Mouse (Mus musculus) right cerebral cortex, postnatal 14 days (tissue): ENCODE data around the gene Tmem135.
A peak's percentile ranks its signal among the peaks of the same experiment; 100 is the strongest.
"Not testable (repeated sequence)": the region's sequence is repeated elsewhere in the genome, so short reads cannot be mapped to it uniquely, and the experiment has no call there.

ENCODE experiments used
- DNase-seq: peaks from one replicate; pipeline ENCODE4 v3.0.0; 2022

The Tmem135 gene

GRCm38 (mm10) chr7:89380935-89381705 is 22.9 kb downstream of the Tmem135 start:
- DNase-seq, result no peak

DNA sequence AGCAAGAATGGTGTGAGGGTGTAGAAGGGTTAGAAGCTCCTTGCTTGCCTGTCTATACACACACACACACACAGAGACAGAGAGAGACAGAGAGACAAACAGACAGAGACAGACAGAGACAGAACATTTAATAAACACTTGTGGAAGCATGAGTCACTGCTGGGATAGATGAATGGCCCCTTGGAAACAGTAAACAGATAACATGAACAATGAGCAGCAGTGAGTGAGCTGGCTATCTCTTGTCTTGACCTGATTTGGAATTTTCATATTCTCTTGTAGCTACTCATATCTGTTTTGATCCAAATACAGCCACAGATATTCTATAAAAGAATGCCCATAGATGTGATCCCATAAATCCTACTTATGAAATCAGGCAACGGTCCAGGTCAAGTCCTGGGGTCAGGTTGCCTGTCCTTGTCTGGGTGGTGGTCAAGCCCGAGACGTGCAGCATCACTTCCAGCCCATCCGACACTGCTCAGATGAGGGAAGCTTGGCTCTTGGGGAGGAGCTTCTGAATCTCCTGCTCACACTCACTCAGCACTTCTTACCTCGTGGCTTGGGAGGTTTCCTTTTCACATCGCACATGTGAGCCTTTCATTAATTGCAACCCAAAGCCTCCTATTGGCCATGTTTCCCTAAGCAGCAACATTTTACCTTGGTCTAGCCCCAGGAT is 32.3 kb downstream of the Tmem135 start:
- DNase-seq, result no peak

GRCm38 (mm10) chr7:89370917-89371316 is 33.1 kb downstream of the Tmem135 start:
- no peak for DNase-seq

DNA sequence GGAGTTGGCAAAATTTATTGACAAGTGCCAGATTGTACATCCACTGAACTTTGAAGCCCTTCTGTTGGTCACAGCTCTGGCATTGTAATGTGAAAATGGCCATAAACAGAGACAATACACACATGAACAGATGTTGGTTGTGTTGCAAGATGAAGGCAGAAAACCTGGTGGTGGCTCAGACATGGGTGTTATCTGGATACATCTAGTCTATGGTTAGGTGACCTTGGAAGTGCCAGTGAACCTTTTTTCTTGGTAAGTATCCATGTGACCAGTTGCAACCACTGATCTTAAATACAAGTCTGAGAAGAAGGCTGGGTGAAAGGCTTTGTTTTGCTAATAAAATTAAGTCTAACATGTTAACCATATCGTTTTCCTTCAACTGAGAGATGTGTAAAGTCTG is 33.9 kb downstream of the Tmem135 start:
- DNase-seq, result no peak

DNA sequence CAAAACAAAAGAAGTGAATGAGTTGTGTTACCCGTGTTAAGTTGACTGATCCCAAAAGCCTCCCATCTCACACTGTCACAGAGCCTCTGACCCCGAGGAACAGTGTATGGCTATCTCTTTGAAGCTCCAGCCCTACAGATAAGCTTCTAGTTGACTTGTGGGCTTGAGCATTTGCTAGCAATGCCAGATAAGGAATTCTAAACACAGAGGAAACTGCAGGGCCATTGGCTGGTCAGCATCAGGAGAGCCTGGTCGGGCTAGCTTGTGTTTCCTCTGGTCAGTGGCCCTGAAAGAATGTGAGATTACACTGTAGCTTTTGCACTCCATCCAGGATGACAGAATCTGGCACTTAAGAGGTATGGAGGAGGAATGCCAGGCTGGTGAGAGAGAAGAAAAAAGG is 36.4 kb downstream of the Tmem135 start:
- no peak for DNase-seq

GRCm38 (mm10) chr7:89365135-89365880 is 38.7 kb downstream of the Tmem135 start:
- DNase-seq, result no peak

DNA sequence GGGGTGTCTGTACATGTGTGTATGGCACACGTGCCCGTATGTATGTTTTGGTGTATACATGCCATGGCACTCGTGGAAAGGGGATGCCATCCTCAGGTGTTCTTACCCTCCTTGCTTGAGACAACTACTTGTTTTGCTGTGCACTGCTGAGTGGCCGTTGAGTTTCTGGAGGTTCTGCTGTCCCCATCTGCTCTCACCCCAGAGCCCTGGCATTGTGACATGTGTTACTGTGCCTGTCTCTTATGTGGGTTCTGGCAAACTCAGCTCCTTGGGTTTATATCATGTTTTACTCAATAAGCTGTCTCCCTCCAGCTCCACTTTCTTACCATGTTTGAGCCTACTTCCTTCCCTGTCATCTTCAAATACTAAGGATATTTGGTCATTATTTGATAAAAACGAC is 40.0 kb downstream of the Tmem135 start:
- DNase-seq, result no peak

DNA sequence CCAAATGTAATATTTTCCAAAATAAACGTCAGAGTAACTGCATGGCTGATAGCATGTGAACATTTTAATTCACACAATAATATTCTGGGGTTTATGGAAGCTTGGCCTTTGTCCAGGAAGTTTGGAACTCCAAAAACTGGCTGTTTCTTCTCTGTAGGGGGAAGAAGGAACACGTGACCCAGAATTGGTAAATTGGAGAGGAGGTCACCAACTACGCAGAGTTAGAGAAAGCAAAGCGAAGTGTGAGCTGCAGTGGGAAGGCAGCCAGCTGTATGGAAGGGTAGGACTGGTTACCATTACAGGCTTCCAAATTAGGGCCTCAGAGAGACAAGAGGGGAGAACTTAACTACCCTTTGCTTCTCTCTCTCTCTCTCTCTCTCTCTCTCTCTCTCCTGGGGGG is 47.7 kb downstream of the Tmem135 start:
- DNase-seq, result no peak

DNA sequence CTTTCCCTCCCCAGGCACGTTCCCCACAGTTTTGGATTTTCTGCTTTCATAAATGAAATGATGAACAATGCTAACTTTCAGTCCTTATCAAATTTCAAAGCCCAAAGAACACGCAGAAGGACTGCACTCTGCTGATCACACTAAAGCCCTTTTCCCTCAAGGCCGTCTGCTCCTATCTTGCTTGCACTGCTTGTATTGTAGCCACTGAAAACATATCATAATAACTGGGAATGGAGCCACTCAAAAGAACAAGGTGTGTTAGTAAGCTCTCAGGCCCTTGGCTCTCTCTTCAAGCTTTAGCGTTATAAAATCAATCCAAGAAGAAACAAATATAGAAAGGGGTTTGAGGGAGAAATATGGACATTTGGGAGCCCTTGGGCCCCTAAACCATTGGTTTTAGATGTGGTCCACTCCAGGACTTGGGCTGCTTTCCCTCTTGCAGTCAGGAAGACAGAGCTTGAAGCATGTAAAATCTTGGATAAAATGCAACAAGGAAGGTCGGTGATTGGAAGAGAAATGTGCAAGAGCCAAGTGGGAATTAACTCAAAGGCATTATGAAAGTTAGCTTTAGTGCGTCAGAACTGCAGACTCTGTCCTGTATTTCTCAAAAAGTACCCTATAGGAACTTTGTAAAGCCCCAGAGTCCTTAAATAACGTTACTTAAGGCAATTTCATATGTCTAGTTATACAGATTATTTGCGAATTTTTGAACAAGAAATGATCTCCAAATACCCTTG is 48.3 kb downstream of the Tmem135 start:
- no peak for DNase-seq

DNA sequence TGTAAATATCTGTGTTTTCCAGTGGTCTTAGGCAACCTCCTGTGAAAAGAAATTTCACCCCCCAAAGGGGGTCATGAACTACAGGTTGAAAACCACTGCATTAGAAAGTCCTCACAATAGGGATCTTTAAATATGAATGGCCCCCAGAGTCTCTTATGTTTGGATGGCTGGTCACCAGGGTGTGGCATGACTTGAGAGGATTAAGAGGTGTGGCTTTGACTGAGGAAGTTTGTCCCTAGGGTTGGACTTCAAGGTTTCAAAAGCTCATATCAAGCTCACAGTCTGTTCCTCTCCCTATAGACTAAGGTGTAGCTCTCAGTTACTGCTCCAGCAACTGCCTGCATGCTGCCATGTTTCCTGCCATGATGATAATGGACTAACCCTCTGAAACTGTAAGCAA is 62.0 kb downstream of the Tmem135 start:
- no peak for DNase-seq

DNA sequence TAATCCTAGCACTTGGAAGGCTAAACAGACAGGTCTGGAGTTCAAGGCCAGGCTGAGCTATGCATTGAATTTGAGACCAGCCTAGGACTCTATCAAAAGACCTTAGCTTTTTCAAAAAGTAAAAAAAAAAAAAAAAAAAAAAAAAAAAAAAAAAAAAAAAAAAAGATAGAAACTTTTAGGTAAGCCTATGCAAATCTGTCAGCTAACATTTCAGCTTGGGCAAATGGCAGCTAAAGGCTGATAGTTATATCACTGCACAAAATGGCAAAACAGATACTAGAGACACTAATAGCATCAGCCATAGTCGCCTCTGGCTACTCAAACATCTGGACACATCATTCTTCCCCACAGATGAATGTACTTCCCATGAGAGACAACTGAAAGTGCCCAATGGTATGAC is 64.2 kb downstream of the Tmem135 start:
- no peak for DNase-seq

- DNase-seq, result no peak
These were observed 64.9 kb downstream of the Tmem135 start for GRCm38 (mm10) chr7:89339142-89339435.

DNA sequence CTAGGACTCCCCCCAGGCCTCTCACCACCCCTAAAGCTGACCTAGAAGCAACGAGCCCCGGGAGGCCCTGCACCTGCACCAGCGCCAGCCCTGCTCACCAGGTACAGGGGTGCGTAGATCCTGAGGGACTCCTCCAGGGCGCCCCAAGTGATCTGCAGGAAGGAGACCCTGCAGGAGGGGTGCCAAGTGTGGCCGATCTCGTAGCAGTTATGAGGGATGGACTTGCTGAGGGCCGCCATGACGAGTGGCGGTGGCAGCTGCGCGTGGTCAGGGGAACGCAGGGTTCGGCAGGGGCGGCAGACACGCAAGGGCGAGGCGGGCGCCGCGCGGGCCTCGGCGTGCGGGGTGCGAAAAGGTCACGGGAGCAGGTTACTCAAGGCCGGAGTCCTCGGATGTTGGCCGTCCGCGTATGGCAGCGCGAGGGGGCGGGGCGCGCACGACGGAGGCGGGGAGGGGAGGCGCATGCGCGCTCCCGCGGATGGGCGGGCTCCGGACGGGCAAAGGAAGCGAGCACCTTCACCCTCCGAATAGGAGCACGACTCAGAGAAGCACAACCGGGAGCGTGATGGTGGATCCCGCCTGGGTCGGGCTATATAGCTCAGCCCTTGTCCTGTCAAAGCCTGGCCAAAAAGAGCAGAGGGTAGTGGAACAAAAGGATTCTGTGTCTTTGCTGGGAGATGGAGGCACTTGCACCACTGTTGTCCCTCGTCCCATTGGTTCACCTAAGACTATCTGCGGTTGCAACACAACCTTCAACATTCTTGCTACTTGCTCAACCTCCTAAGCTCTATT is 65.5 kb downstream of the Tmem135 start:
- peak; percentile 89 for DNase-seq

DNA sequence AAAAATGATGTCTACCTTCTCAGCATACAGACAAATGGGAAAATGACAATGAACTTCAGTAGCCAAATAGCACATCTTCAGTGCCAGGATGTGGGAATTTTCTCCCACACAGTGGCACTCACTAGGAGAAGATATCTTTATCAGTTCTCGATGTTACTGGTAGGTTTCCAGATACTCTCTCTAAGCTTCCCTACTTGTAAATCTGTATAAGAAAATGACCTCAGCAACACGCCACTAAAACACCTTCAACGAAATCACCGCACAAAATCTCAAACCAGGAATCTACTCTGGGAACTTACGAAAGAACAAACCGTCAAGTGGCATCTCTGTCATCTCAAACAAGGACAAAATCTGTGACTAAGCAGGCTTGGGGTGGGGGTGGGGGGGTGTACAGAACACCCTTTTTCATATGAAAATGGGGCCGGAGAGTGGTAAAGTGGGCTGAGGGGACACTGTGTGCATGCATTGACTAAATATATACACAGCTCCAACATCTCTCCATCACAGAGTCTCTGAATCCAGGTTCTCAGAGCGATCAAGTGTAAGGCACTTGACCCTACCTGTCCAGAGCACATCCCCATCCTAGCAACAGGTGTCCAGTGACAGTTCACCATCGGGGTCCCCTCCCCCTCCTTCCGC is 66.2 kb downstream of the Tmem135 start:
- DNase-seq, result no peak

DNA sequence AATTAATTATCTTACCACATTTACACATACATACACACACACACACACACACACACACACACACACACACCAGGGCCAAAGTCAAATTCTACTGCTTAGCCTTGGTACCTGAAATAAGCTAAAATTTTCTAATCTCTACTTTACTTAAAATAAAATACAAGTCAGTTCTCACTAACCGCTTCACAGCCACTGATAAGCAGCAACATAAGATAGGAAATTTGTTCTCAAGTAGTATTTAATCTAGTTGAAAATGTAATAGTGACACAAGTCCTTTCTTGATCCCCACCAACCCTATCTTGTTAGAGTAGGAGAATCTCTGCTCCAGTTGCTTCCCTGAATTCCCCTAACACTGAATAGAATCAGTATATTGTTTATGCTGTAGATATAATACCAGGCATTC is 67.6 kb downstream of the Tmem135 start:
- DNase-seq, result no peak

DNA sequence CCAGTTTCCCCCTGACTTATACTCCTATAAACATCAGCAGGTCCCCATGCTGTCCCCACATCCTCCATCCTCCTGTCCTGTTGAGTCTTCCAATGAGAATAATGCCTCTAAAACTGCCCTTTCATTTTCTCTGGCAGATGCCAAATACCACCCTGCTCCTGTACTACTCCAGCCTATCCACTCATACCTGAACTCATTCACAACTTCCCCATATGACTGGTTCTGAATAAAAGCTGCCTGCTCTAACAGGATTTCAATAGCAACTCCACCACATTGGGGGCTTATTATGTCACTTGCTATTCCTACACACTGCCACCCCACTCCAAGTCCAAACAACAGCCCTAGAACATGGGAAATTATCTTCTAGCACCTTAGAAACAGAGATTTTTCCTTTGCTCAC is 68.7 kb downstream of the Tmem135 start:
- no peak for DNase-seq

DNA sequence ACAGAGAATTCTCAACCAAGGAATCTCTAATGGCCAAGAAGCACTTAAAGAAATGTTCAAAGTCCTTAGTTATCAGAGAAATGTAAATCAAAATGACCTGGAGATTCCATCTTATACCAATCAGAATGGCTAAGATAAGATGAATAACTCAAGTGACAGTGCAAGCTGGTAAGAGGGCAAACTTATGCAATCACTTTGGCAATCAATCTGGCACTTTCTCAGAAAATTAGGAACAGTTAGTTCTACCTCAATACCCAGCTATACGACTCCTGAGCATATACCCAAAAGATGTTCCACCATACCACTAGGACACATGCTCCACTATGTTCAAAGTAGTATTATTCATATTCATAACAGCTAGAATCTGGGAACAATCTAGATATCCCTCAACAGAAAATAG is 74.1 kb downstream of the Tmem135 start:
- DNase-seq, result no peak

DNA sequence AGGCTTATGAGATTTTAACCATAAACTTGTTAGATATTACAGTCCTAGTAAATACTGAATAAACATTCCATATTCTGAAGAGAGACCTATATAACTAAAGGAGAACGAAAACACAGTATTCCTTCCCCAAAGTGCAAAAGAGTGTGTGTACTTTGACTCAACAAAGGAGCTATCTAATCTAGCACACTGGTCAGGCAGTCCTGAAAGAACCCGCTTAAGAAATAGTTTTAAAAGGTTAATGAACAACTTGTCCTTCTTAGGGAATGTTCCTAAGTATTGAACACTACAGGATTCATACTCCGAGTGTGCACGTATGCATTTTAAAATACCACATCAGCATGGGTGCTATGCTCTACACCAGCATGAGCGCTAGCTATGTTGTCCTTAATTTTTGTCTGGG is 76.3 kb downstream of the Tmem135 start:
- DNase-seq, result no peak

DNA sequence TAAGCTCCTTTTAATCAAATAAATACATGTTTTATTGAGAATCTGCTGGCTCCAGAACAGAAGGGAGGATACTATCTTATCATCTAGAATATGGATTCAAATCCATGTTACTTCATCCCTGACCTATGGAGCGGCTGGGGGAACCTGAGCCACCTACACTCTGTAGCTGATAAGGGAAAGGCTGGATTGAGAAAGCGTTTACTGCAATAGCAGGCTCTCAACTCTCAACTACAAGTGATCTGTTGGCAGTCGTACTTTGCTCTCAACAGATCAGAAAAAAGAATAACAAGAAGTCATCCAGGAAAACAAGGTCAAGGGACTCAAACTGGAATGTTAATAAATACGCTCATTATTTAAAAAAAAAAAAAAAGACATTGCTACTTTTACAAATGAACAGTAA is 77.3 kb downstream of the Tmem135 start:
- DNase-seq, result no peak

GRCm38 (mm10) chr7:89326202-89326601 is 77.8 kb downstream of the Tmem135 start:
- no peak for DNase-seq

GRCm38 (mm10) chr7:89322741-89323140 is 81.3 kb downstream of the Tmem135 start:
- not testable (repeated sequence) for DNase-seq

DNA sequence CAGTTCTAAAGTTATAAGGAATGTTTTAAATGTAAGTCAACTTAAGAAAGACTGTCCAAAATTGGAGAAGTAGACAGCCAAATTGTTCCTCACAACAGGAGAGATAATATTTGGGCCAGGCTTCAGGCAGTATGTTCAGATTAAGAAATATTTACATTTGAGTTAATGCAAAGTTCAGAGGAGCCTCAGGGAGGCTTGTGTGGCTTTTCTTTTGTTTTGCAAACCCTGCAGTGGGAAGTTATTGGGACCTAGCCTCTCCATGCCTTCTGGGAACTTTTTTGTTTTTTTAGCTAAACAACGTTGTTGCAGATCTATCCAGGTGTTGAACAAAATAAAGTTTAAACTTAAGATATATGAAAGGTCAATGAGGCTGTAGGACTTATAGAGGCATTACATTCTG is 84.7 kb downstream of the Tmem135 start:
- DNase-seq, result no peak
